Mouse (Mus musculus) embryonic fibroblast, embryonic 13.5 days (primary cell): ENCODE measurements around the gene Wdr70.

Experiments used
- CTCF ChIP-seq: IDR thresholded peaks from 2 replicates; pipeline ENCODE4 v1.5.1; 2011; ENCODE audit warnings: mild to moderate bottlenecking, control low read depth, low read length, moderate library complexity, borderline replicate concordance; ENCODE audit not compliant: insufficient read depth
- POLR2A ChIP-seq: IDR thresholded peaks from 2 replicates; pipeline ENCODE4 v1.6.1; 2011; ENCODE audit warnings: low read depth, mild to moderate bottlenecking, control low read depth, low read length, moderate library complexity

DNA sequence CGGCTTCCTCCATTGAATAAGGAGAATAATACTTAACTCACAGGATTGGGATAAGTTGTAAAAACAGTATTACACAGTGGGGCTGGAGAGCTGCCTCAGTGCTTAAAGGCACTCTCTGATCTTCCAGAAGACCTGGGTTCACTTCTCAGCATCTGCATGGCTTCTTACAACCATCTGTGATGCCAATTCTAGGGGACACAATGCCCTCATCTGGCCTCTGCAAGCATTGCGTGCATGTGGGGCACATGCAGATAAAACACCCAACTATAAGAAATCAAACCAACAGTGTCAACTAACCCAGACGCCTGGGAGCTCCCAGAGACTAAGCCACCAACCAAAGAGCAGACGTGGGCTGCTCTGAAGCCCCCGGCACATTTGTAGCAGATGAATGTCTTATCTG lies 60.6 kb downstream of the Wdr70 start:
- TF ChIP-seq CTCF: peak; percentile 32; the same call in 1 of the 2 replicates
- no peak for TF ChIP-seq POLR2A
